24 mouse cellular contexts compared by ENCODE assay signal in genomic region chr5:123866457-123866856, GRCm38 (mm10). TPM values are rescaled to one million over a fixed set of nuclear protein-coding genes. Genes with fewer than 3 reads are reported as not detected.
DNase-seq lines count a peak whose midpoint lies in the region; ATAC-seq and TF ChIP-seq lines count a peak whose summit lies in the region.
"Had no signal": no experiment of that assay in that cellular context is flagged by ENCODE, and none has a peak within 500 bp of the region (broad histone marks: within the 10 kb centered on the region; RNA-seq: fewer than 3 reads in every experiment).

No protein-coding gene starts in this region.

- H3K27ac ChIP-seq in stomach, embryonic 16.5 days (ENCODE audit: low read length) = 0 out of 2 replicates have a peak overlapping the region, but pooled peaks have one; percentile 52
- no peak overlapping the region for H3K27ac ChIP-seq in stomach, postnatal 0 days (replicated peaks)
- H3K27ac ChIP-seq in CH12.LX (ENCODE audit: insufficient read depth, low read depth) (no peak overlapping the region), MEL (ENCODE audit: control insufficient read depth, low read depth, low read length) (no peak overlapping the region)
- no peak overlapping the region for H3K27ac ChIP-seq in liver, embryonic 12.5 days

- no peaks in the 10 kb centered on the region for H3K27me3 ChIP-seq in stomach, embryonic 16.5 days (ENCODE audit: control insufficient read depth, insufficient read depth, low read length)
- H3K27me3 ChIP-seq in stomach, postnatal 0 days (ENCODE audit: control insufficient read depth, insufficient read depth, low read length) = no peaks in the 10 kb centered on the region
- H3K27me3 ChIP-seq in CH12.LX (replicated peaks) = no peaks in the 10 kb centered on the region
- H3K27me3 ChIP-seq in MEL (ENCODE audit: control insufficient read depth in 1 of 2, insufficient read depth in 2 of 2, low read length in 2 of 2) = no peaks in the 10 kb centered on the region; a peak in 1 of 4 replicates
- no peaks in the 10 kb centered on the region for H3K27me3 ChIP-seq in liver, embryonic 12.5 days (replicated peaks)
- H3K27me3 ChIP-seq: Patski had no signal

- H3K4me3 ChIP-seq in stomach, embryonic 16.5 days (replicated peaks; ENCODE audit: low read length) = no peak overlapping the region
- H3K4me3 ChIP-seq in stomach, postnatal 0 days (ENCODE audit: low read depth, low read length) = no peak overlapping the region
- no peak overlapping the region for H3K4me3 ChIP-seq in CH12.LX (replicated peaks in 1 of 3; ENCODE audit: low read depth in 2 of 3, low read length in 2 of 3, poor library complexity in 1 of 3)
- H3K4me3 ChIP-seq in MEL (ENCODE audit: control insufficient read depth in 1 of 2, insufficient read depth in 1 of 2, low read depth in 2 of 2, low read length in 2 of 2) = no peak overlapping the region
- H3K4me3 ChIP-seq in liver, embryonic 12.5 days = no peak overlapping the region

- no peaks in the 10 kb centered on the region for H3K9me3 ChIP-seq in stomach, embryonic 16.5 days (replicated peaks; ENCODE audit: control insufficient read depth, low read length)
- no peaks in the 10 kb centered on the region for H3K9me3 ChIP-seq in stomach, postnatal 0 days (ENCODE audit: control insufficient read depth, low read length)
- peaks cover 2% of the 10 kb centered on the region for H3K9me3 ChIP-seq in CH12.LX (replicated peaks; ENCODE audit: low read length)
- no peaks in the 10 kb centered on the region for H3K9me3 ChIP-seq in MEL (replicated peaks; ENCODE audit: insufficient read depth, low read length)
- no peaks in the 10 kb centered on the region for H3K9me3 ChIP-seq in liver, embryonic 12.5 days (replicated peaks)
- H3K9me3 ChIP-seq: G1E had no signal

- H3K4me2 ChIP-seq in stomach, embryonic 16.5 days (ENCODE audit: low read depth, low read length) = no peak overlapping the region
- H3K4me2 ChIP-seq in stomach, postnatal 0 days (replicated peaks; ENCODE audit: low read depth) = no peak overlapping the region
- no peak overlapping the region for H3K4me2 ChIP-seq in CH12.LX (ENCODE audit: insufficient read depth, low read depth, poor library complexity, severe bottlenecking)
- H3K4me2 ChIP-seq in liver, embryonic 12.5 days = no peak overlapping the region

- H3K36me3 ChIP-seq in stomach, embryonic 16.5 days (ENCODE audit: control insufficient read depth, insufficient read depth, low read length) = no peaks in the 10 kb centered on the region
- H3K36me3 ChIP-seq in stomach, postnatal 0 days (ENCODE audit: control insufficient read depth, insufficient read depth, low read length) = no peaks in the 10 kb centered on the region
- H3K36me3 ChIP-seq in CH12.LX (replicated peaks in 1 of 2; ENCODE audit: control insufficient read depth in 1 of 2, insufficient read depth in 1 of 2, low read length in 1 of 2) (no peaks in the 10 kb centered on the region), MEL (ENCODE audit: control insufficient read depth in 1 of 2, insufficient read depth in 2 of 2, low read length in 2 of 2) (no peaks in the 10 kb centered on the region)
- no peaks in the 10 kb centered on the region for H3K36me3 ChIP-seq in liver, embryonic 12.5 days
- H3K36me3 ChIP-seq: G1E had no signal

- ATAC-seq in stomach, embryonic 16.5 days (ENCODE audit: insufficient read depth, low FRiP score) = no peak
- ATAC-seq in stomach, postnatal 0 days (ENCODE audit: low FRiP score, low TSS enrichment) = no peak
- ATAC-seq in liver, embryonic 12.5 days = no peak
- ATAC-seq: activated CD4-positive, CD25-positive, alpha-beta regulatory T cell, adult 4 months; CD4-positive, CD25-positive, alpha-beta regulatory T cell, adult 4 months; Patski had no signal

- no peak overlapping the region for H3K9ac ChIP-seq in stomach, embryonic 16.5 days (ENCODE audit: low read length)
- no peak overlapping the region for H3K9ac ChIP-seq in stomach, postnatal 0 days (ENCODE audit: low read length)
- H3K9ac ChIP-seq in CH12.LX (ENCODE audit: insufficient read depth, low read depth) = no peak overlapping the region
- H3K9ac ChIP-seq in MEL (ENCODE audit: control insufficient read depth, low read depth, low read length, poor library complexity, severe bottlenecking) = no peak overlapping the region
- no peak overlapping the region for H3K9ac ChIP-seq in liver, embryonic 12.5 days

- in situ Hi-C loops in CH12.LX (cut with MboI; ENCODE audit: low pct_ligation_motif_present, low pct_unique_long_range_greater_than_20kb, low sequenced_read_pairs) = no loop called here

- H3K79me2 ChIP-seq in CH12.LX (replicated peaks; ENCODE audit: control insufficient read depth, extremely low read depth, insufficient read depth, poor library complexity, severe bottlenecking) (no peaks in the 10 kb centered on the region), MEL (ENCODE audit: control insufficient read depth, insufficient read depth, low read length, poor library complexity) (no peaks in the 10 kb centered on the region)

- no peaks in the 10 kb centered on the region for H3K4me1 ChIP-seq in stomach, embryonic 16.5 days (ENCODE audit: control insufficient read depth, insufficient read depth, low read length)
- H3K4me1 ChIP-seq in stomach, postnatal 0 days (replicated peaks; ENCODE audit: control insufficient read depth, insufficient read depth) = no peaks in the 10 kb centered on the region; the same call in 1 of the 2 replicates
- H3K4me1 ChIP-seq in CH12.LX (ENCODE audit: control insufficient read depth in 1 of 2, insufficient read depth in 2 of 2) (peaks cover 14 to 21% of the 10 kb centered on the region in 2 experiments), MEL (ENCODE audit: control insufficient read depth in 1 of 2, insufficient read depth in 2 of 2, low read length in 2 of 2) (no peaks in the 10 kb centered on the region)
- H3K4me1 ChIP-seq in liver, embryonic 12.5 days = no peaks in the 10 kb centered on the region

- TF ChIP-seq CTCF in stomach, postnatal 0 days (IDR thresholded peaks at IDR 0.05; ENCODE audit: low read depth) = no peak
- no peak for TF ChIP-seq CTCF in CH12.LX (conservative IDR thresholded peaks at IDR 0.05 in 1 of 2, IDR thresholded peaks at IDR 0.05 in 1 of 2; ENCODE audit: low read depth in 2 of 2, low read length in 2 of 2)
- no peak for TF ChIP-seq CTCF in MEL (IDR thresholded peaks at IDR 0.05 in 2 of 3, conservative IDR thresholded peaks at IDR 0.05 in 1 of 3; ENCODE audit: control insufficient read depth in 1 of 3, insufficient read depth in 1 of 3, low read depth in 2 of 3, low read length in 3 of 3, poor library complexity in 1 of 3, severe bottlenecking in 1 of 3)

- DNase-seq in stomach, postnatal 0 days (ENCODE audit: low spot score) = no peak
- DNase-seq in CH12.LX (ENCODE audit: extremely low read depth) (no peak), MEL (ENCODE audit: low read depth, low spot score) (no peak)
- DNase-seq in lung, postnatal 14 days = no peak
- DNase-seq: adrenal gland, adult 2 months; adrenal gland, adult 8-10 months; adrenal gland, postnatal 10 days; adrenal gland, postnatal 14 days; adrenal gland, postnatal 25 days; adrenal gland, postnatal 36 days; B cell, adult 2 months; cerebellum, adult 11 months; cerebellum, adult 11-12 months; cerebellum, adult 18-20 months; cerebellum, adult 2 months; cerebellum, adult 8-10 months had no signal

- dilution Hi-C loops in CH12.LX (cut with MboI; ENCODE audit: extremely low pct_ligation_motif_present, extremely low pct_unique_long_range_greater_than_20kb, low sequenced_read_pairs) = no loop called here

- 72% methylated on average over 4 of the region's 4 CpGs for WGBS in stomach, embryonic 16.5 days
- 69% methylated on average over 4 of the region's 4 CpGs for whole genome bisulfite sequencing in stomach, postnatal 0 days
- WGBS in liver, embryonic 12.5 days (ENCODE audit: insufficient replicate concordance) = 79% methylated on average over 4 of the region's 4 CpGs

- TF ChIP-seq RAD21 in CH12.LX (IDR thresholded peaks at IDR 0.05; ENCODE audit: low read depth, low read length) = no peak
- TF ChIP-seq RAD21 in MEL (IDR thresholded peaks at IDR 0.05; ENCODE audit: low read depth, low read length) = no peak

- TF ChIP-seq POLR2A in CH12.LX (IDR thresholded peaks at IDR 0.05; ENCODE audit: low read depth, low read length) (no peak), MEL (IDR thresholded peaks at IDR 0.05; ENCODE audit: control insufficient read depth in 1 of 2, insufficient read depth in 1 of 2, low read depth in 1 of 2, low read length in 2 of 2, poor library complexity in 1 of 2) (no peak)

- TF ChIP-seq EP300 in stomach, postnatal 0 days (optimal IDR thresholded peaks at IDR 0.05) = no peak
- no peak for TF ChIP-seq EP300 in CH12.LX (IDR thresholded peaks at IDR 0.05; ENCODE audit: low read length)
- no peak for TF ChIP-seq EP300 in MEL (IDR thresholded peaks at IDR 0.05; ENCODE audit: low read depth in 1 of 2, low read length in 2 of 2)

RNA-seq across cellular contexts. Expression of gene Hcar2, which starts 1.2 kb away (rescaled TPM):
- 6.5 and 8.7 TPM in 2 replicates for polyA plus RNA-seq in stomach, embryonic 16.5 days (2015; fragmentation: Nextera tagmentation; extraction: Ambion mirVana)
- 24.0 and 26.8 TPM in 2 replicates for polyA plus RNA-seq in stomach, postnatal 0 days (2015; fragmentation: Nextera tagmentation; extraction: Ambion mirVana)
- total RNA-seq in CH12.LX (2012; rRNA removed) = not detected in 2 replicates
- total RNA-seq in CH12.LX (2014; rRNA removed) = not detected in 2 replicates
- polyA plus RNA-seq in CH12.LX (2012; ENCODE audit: insufficient read length, low read depth) = not detected in 2 replicates
- not detected in 2 replicates for total RNA-seq in MEL (2012; rRNA removed)
- polyA plus RNA-seq in MEL (2012; ENCODE audit: insufficient read depth in 1 of 2, insufficient read length in 2 of 2, low read depth in 1 of 2, low replicate concordance in 2 of 2, missing spikeins in 1 of 2) = not detected
- 0.17 and 0.18 TPM in 2 replicates for polyA plus RNA-seq in liver, embryonic 12.5 days (2016; fragmentation: Nextera tagmentation; extraction: Ambion mirVana)
- total RNA-seq: ES-E14 had no signal
- polyA plus RNA-seq: activated CD4-positive, CD25-positive, alpha-beta regulatory T cell, adult 4 months; C2C12; G1E; Patski had no signal

RNA-seq across cellular contexts. Expression of gene Hcar1, which starts 13.4 kb away (rescaled TPM):
- 6.1 and 6.3 TPM in 2 replicates for polyA plus RNA-seq in stomach, embryonic 16.5 days (2015; fragmentation: Nextera tagmentation; extraction: Ambion mirVana)
- polyA plus RNA-seq in stomach, postnatal 0 days (2015; fragmentation: Nextera tagmentation; extraction: Ambion mirVana) = 4.9 and 6.0 TPM in 2 replicates
- not detected in 2 replicates for total RNA-seq in CH12.LX (2012; rRNA removed)
- total RNA-seq in CH12.LX (2014; rRNA removed) = not detected in 2 replicates
- not detected in 2 replicates for polyA plus RNA-seq in CH12.LX (2012; ENCODE audit: insufficient read length, low read depth)
- not detected in 2 replicates for total RNA-seq in MEL (2012; rRNA removed)
- polyA plus RNA-seq in MEL (2012; ENCODE audit: insufficient read depth in 1 of 2, insufficient read length in 2 of 2, low read depth in 1 of 2, low replicate concordance in 2 of 2, missing spikeins in 1 of 2) = not detected
- 0.20 and 0.27 TPM in 2 replicates for polyA plus RNA-seq in liver, embryonic 12.5 days (2016; fragmentation: Nextera tagmentation; extraction: Ambion mirVana)
- total RNA-seq: ES-E14 had no signal
- polyA plus RNA-seq: activated CD4-positive, CD25-positive, alpha-beta regulatory T cell, adult 4 months; CD4-positive, CD25-positive, alpha-beta regulatory T cell, adult 4 months; G1E; Patski had no signal

RNA-seq across cellular contexts. Expression of gene Denr, which starts 40.5 kb away (rescaled TPM):
- 117 and 132 TPM in 2 replicates for polyA plus RNA-seq in stomach, embryonic 16.5 days (2015; fragmentation: Nextera tagmentation; extraction: Ambion mirVana)
- polyA plus RNA-seq in stomach, postnatal 0 days (2015; fragmentation: Nextera tagmentation; extraction: Ambion mirVana) = 107 and 122 TPM in 2 replicates
- total RNA-seq in CH12.LX (2012; rRNA removed) (80.9 and 90.4 TPM in 2 replicates), CH12.LX (2014; rRNA removed) (127 and 128 TPM in 2 replicates), MEL (2012; rRNA removed) (100 and 109 TPM in 2 replicates)
- polyA plus RNA-seq in CH12.LX (2012; ENCODE audit: insufficient read length, low read depth) (372 and 423 TPM in 2 replicates), MEL (2012; ENCODE audit: insufficient read depth in 1 of 2, insufficient read length in 2 of 2, low read depth in 1 of 2, low replicate concordance in 2 of 2, missing spikeins in 1 of 2) (100 to 1,000 TPM in 1 of 2 experiments, 10 to 100 TPM in 1; 62.4 to 323 TPM)
- polyA plus RNA-seq in liver, embryonic 12.5 days (2016; fragmentation: Nextera tagmentation; extraction: Ambion mirVana) = 97.4 and 98.3 TPM in 2 replicates
